Mouse (Mus musculus): ENCODE data around the gene Agbl1.

- TF ChIP-seq CTCF (IDR thresholded peaks at IDR 0.05; ENCODE audit: borderline replicate concordance, insufficient read depth, low read length) (no peak), POLR2A (IDR thresholded peaks at IDR 0.05; ENCODE audit: low read depth, low read length) (no peak)
Measured at GRCm38 (mm10) chr7:76780446-76780845, 550.8 kb downstream of the Agbl1 start.

Measured in embryonic fibroblast, embryonic 13.5 days (primary cell).